Mouse (Mus musculus): ENCODE data around the gene Gm20696.

DNA sequence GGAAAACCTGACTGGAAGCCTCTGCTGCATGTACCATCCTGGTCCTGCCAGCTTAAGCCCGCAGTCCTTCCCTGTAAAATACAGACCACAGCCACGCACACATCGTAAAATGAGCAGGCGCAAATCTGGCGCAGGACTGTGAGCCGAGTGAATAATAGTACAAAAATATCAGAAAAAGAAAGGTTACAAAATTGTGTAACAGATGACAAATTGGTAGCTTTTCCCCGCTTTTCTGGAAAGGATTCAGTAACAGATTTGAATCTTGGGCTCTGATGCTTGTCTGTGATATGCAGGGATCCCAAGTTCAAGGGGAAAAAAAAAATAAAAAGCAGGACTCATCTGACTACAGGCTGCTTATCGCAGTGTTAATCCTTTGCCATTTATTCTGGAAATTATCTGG lies 289.9 kb downstream of the Gm20696 start:
- TF ChIP-seq EP300 (optimal IDR thresholded peaks at IDR 0.05) (no peak), CTCF (IDR thresholded peaks at IDR 0.05; ENCODE audit: low read depth) (no peak)
